Mouse (Mus musculus) ES-CJ7 (cell line): ENCODE results near the gene Clic4.
A peak's percentile ranks its signal among the peaks of the same experiment; 100 is the strongest.

Source experiments
- DNase-seq: peaks from one replicate; pipeline ENCODE4 v3.0.0; 2011; ENCODE audit warnings: low read depth, low spot score

Gene Clic4

GRCm38 (mm10) chr4:135258521-135258920 lies 14.1 kb downstream of the Clic4 start:
- no peak for DNase-seq

GRCm38 (mm10) chr4:135257881-135258476 lies 14.6 kb downstream of the Clic4 start:
- no peak for DNase-seq

GRCm38 (mm10) chr4:135256536-135257450 lies 15.8 kb downstream of the Clic4 start:
- DNase-seq: no peak

- no peak for DNase-seq
Observed at GRCm38 (mm10) chr4:135254770-135255169, 17.8 kb downstream of the Clic4 start.

- no peak for DNase-seq
Observed at GRCm38 (mm10) chr4:135254321-135254720, 18.3 kb downstream of the Clic4 start.

GRCm38 (mm10) chr4:135253239-135254039 lies 19.2 kb downstream of the Clic4 start:
- no peak for DNase-seq

GRCm38 (mm10) chr4:135251801-135252200 lies 20.8 kb downstream of the Clic4 start:
- peak; percentile 63 for DNase-seq

- no peak for DNase-seq
Observed at GRCm38 (mm10) chr4:135248250-135249018, 24.2 kb downstream of the Clic4 start.

GRCm38 (mm10) chr4:135246866-135247756 lies 25.5 kb downstream of the Clic4 start:
- no peak for DNase-seq

GRCm38 (mm10) chr4:135246444-135246843 lies 26.2 kb downstream of the Clic4 start:
- no peak for DNase-seq

GRCm38 (mm10) chr4:135245841-135246240 lies 26.8 kb downstream of the Clic4 start:
- DNase-seq: no peak

- DNase-seq: peak; percentile 89
Observed at GRCm38 (mm10) chr4:135244335-135244734, 28.3 kb downstream of the Clic4 start.

- no peak for DNase-seq
Observed at GRCm38 (mm10) chr4:135242913-135243541, 29.6 kb downstream of the Clic4 start.

GRCm38 (mm10) chr4:135242383-135242782 lies 30.2 kb downstream of the Clic4 start:
- no peak for DNase-seq

GRCm38 (mm10) chr4:135241669-135242068 lies 30.9 kb downstream of the Clic4 start:
- no peak for DNase-seq

- no peak for DNase-seq
Observed at GRCm38 (mm10) chr4:135241106-135241505, 31.5 kb downstream of the Clic4 start.

GRCm38 (mm10) chr4:135240329-135240728 lies 32.3 kb downstream of the Clic4 start:
- DNase-seq: no peak

GRCm38 (mm10) chr4:135238706-135239510 lies 33.7 kb downstream of the Clic4 start:
- DNase-seq: no peak

- DNase-seq: no peak
Observed at GRCm38 (mm10) chr4:135236658-135237057, 36.0 kb downstream of the Clic4 start.
